Mouse (Mus musculus) limb, embryonic 15.5 days (tissue): ENCODE results near the gene Krtap4-8. TPM values are rescaled to one million over a fixed set of nuclear protein-coding genes. Genes with fewer than 3 reads are reported as not detected.

Experiments
- polyA plus RNA-seq: library from polyadenylated mRNA; unstranded; fragments of >200 nt; fragmentation: Nextera tagmentation; extraction: Ambion mirVana; gene quantifications from 2 replicates; pipeline ENCODE4 v1.2.1, GENCODE M21; 2015

The Krtap4-8 gene
- polyA plus RNA-seq, 1 experiment from 2014 or later: not detected

Other genes starting within 250 kb of the Krtap4-8 start
- not detected in 2 replicates for gene Krt40, start 237.5 kb downstream of the Krtap4-8 start, polyA plus RNA-seq
- gene Krtap3-3, start 229.8 kb downstream of the Krtap4-8 start, polyA plus RNA-seq: 4.0 and 5.6 TPM in 2 replicates
- gene Krtap3-2, start 223.9 kb downstream of the Krtap4-8 start, polyA plus RNA-seq: 0.24 TPM in 1 of 2 replicates, not detected in the other
- not detected in 2 replicates for gene Gm11939, start 221.2 kb downstream of the Krtap4-8 start, polyA plus RNA-seq
- 6.4 and 15.3 TPM in 2 replicates for gene Krtap3-1, start 214.1 kb downstream of the Krtap4-8 start, polyA plus RNA-seq
- gene Krtap1-5, start 199.7 kb downstream of the Krtap4-8 start, polyA plus RNA-seq: 0.22 TPM in 1 of 2 replicates, not detected in the other
- not detected in 2 replicates for gene Krtap1-4, start 197.1 kb downstream of the Krtap4-8 start, polyA plus RNA-seq
- gene Krtap1-3, start 189.4 kb downstream of the Krtap4-8 start, polyA plus RNA-seq: not detected in 2 replicates
- gene Krtap9-3, start 182.6 kb downstream of the Krtap4-8 start, polyA plus RNA-seq: not detected in 2 replicates
- gene Gm11938, start 177.4 kb downstream of the Krtap4-8 start, polyA plus RNA-seq: not detected in 2 replicates
- gene Gm11937, start 170.5 kb downstream of the Krtap4-8 start, polyA plus RNA-seq: not detected in 2 replicates
- gene Krtap2-4, start 165.9 kb downstream of the Krtap4-8 start, polyA plus RNA-seq: not detected in 2 replicates
- not detected in 2 replicates for gene Gm11562, start 160.3 kb downstream of the Krtap4-8 start, polyA plus RNA-seq
- gene Krtap4-1, start 152.5 kb downstream of the Krtap4-8 start, polyA plus RNA-seq: not detected in 2 replicates
- gene Krtap4-2, start 145.6 kb downstream of the Krtap4-8 start, polyA plus RNA-seq: not detected in 2 replicates
- gene Krtap4-7, start 136.6 kb downstream of the Krtap4-8 start, polyA plus RNA-seq: not detected in 2 replicates
- gene Gm11555, start 130.5 kb downstream of the Krtap4-8 start, polyA plus RNA-seq: not detected in 2 replicates
- gene Gm11563, start 121.7 kb downstream of the Krtap4-8 start, polyA plus RNA-seq: not detected in 2 replicates
- gene Krtap4-6, start 114.7 kb downstream of the Krtap4-8 start, polyA plus RNA-seq: not detected in 2 replicates
- not detected in 2 replicates for gene Gm14190, start 90.0 kb downstream of the Krtap4-8 start, polyA plus RNA-seq
- not detected in 2 replicates for gene Gm14180, start 46.4 kb downstream of the Krtap4-8 start, polyA plus RNA-seq
- gene Gm11595, start 7.8 kb downstream of the Krtap4-8 start, polyA plus RNA-seq: not detected in 2 replicates
- not detected in 2 replicates for gene Krtap4-9, start 4.5 kb upstream of the Krtap4-8 start, polyA plus RNA-seq
- gene Gm11596, start 12.8 kb upstream of the Krtap4-8 start, polyA plus RNA-seq: not detected in 2 replicates
- not detected in 2 replicates for gene Gm11569, start 18.2 kb upstream of the Krtap4-8 start, polyA plus RNA-seq
- not detected in 2 replicates for gene Gm11554, start 23.7 kb upstream of the Krtap4-8 start, polyA plus RNA-seq
- gene Krtap4-13, start 29.2 kb upstream of the Krtap4-8 start, polyA plus RNA-seq: not detected in 2 replicates
- gene Gm11564, start 35.0 kb upstream of the Krtap4-8 start, polyA plus RNA-seq: not detected in 2 replicates
- gene 2300003K06Rik, start 57.4 kb upstream of the Krtap4-8 start, polyA plus RNA-seq: not detected in 2 replicates
- not detected in 2 replicates for gene Krtap4-16, start 70.9 kb upstream of the Krtap4-8 start, polyA plus RNA-seq
- not detected in 2 replicates for gene Gm11568, start 77.2 kb upstream of the Krtap4-8 start, polyA plus RNA-seq
- gene Gm11559, start 83.8 kb upstream of the Krtap4-8 start, polyA plus RNA-seq: not detected in 2 replicates
- gene Krtap9-1, start 92.7 kb upstream of the Krtap4-8 start, polyA plus RNA-seq: not detected in 2 replicates
- not detected in 2 replicates for gene Gm11567, start 98.5 kb upstream of the Krtap4-8 start, polyA plus RNA-seq
- gene Krtap31-1, start 127.2 kb upstream of the Krtap4-8 start, polyA plus RNA-seq: not detected in 2 replicates
- gene Gm11565, start 134.0 kb upstream of the Krtap4-8 start, polyA plus RNA-seq: not detected in 2 replicates
- not detected in 2 replicates for gene Krtap31-2, start 155.6 kb upstream of the Krtap4-8 start, polyA plus RNA-seq
- gene Krtap9-5, start 167.8 kb upstream of the Krtap4-8 start, polyA plus RNA-seq: not detected in 2 replicates
- gene Krtap29-1, start 198.3 kb upstream of the Krtap4-8 start, polyA plus RNA-seq: not detected in 2 replicates
- 0.09 TPM in 1 of 2 replicates, not detected in the other for gene Krtap16-1, start 205.9 kb upstream of the Krtap4-8 start, polyA plus RNA-seq
- 0.47 and 0.48 TPM in 2 replicates for gene Krtap17-1, start 213.3 kb upstream of the Krtap4-8 start, polyA plus RNA-seq
- 0.18 and 0.58 TPM in 2 replicates for gene Krt33a, start 235.5 kb upstream of the Krtap4-8 start, polyA plus RNA-seq
- gene Krt33b, start 249.2 kb upstream of the Krtap4-8 start, polyA plus RNA-seq: 1.1 and 1.7 TPM in 2 replicates